Mouse (Mus musculus): ENCODE data around the gene Sh3gl3.

Gene Sh3gl3

GRCm38 (mm10) chr7:82235486-82235885 lies 61.8 kb downstream of the Sh3gl3 start:
- in situ Hi-C loops (cut with MboI) = no loop called here

GRCm38 (mm10) chr7:82236152-82236898 lies 62.7 kb downstream of the Sh3gl3 start:
- in situ Hi-C loops (cut with MboI) = no loop called here

GRCm38 (mm10) chr7:82236899-82237162 lies 63.2 kb downstream of the Sh3gl3 start:
- in situ Hi-C loops (cut with MboI) = no loop called here

- in situ Hi-C loops (cut with MboI) = no loop called here
Measured at GRCm38 (mm10) chr7:82240424-82241240, 67.0 kb downstream of the Sh3gl3 start.

- in situ Hi-C loops (cut with MboI) = no loop called here
Measured at GRCm38 (mm10) chr7:82244701-82245100, 71.1 kb downstream of the Sh3gl3 start.

GRCm38 (mm10) chr7:82248953-82249695 lies 75.5 kb downstream of the Sh3gl3 start:
- in situ Hi-C loops (cut with MboI) = no loop called here

- in situ Hi-C loops (cut with MboI) = loop anchor here (25.0 kb wide), 1 partner anchor 291 kb away; no protein-coding TSS in a partner anchor
Measured at GRCm38 (mm10) chr7:82253309-82253708, 79.7 kb downstream of the Sh3gl3 start.

GRCm38 (mm10) chr7:82256936-82257335 lies 83.3 kb downstream of the Sh3gl3 start:
- in situ Hi-C loops (cut with MboI) = loop anchor here (25.0 kb wide), 1 partner anchor 295 kb away; no protein-coding TSS in a partner anchor

- in situ Hi-C loops (cut with MboI) = loop anchor here (25.0 kb wide), 1 partner anchor 295 kb away; no protein-coding TSS in a partner anchor
Measured at GRCm38 (mm10) chr7:82257530-82257929, 83.9 kb downstream of the Sh3gl3 start.

- in situ Hi-C loops (cut with MboI) = loop anchor here (25.0 kb wide), 1 partner anchor 298 kb away; no protein-coding TSS in a partner anchor
Measured at GRCm38 (mm10) chr7:82260210-82260609, 86.6 kb downstream of the Sh3gl3 start.

GRCm38 (mm10) chr7:82263141-82263540 lies 89.5 kb downstream of the Sh3gl3 start:
- in situ Hi-C loops (cut with MboI) = loop anchor here (25.0 kb wide), 1 partner anchor 301 kb away; no protein-coding TSS in a partner anchor

GRCm38 (mm10) chr7:82264119-82264518 lies 90.5 kb downstream of the Sh3gl3 start:
- in situ Hi-C loops (cut with MboI) = loop anchor here (25.0 kb wide), 1 partner anchor 302 kb away; no protein-coding TSS in a partner anchor

- in situ Hi-C loops (cut with MboI) = loop anchor here (25.0 kb wide), 1 partner anchor 303 kb away; no protein-coding TSS in a partner anchor
Measured at GRCm38 (mm10) chr7:82265365-82265764, 91.7 kb downstream of the Sh3gl3 start.

GRCm38 (mm10) chr7:82269948-82270347 lies 96.3 kb downstream of the Sh3gl3 start:
- in situ Hi-C loops (cut with MboI) = loop anchor here (25.0 kb wide), 1 partner anchor 308 kb away; no protein-coding TSS in a partner anchor

GRCm38 (mm10) chr7:82271742-82272141 lies 98.1 kb downstream of the Sh3gl3 start:
- in situ Hi-C loops (cut with MboI) = loop anchor here (25.0 kb wide), 1 partner anchor 309 kb away; no protein-coding TSS in a partner anchor

GRCm38 (mm10) chr7:82272875-82273274 lies 99.2 kb downstream of the Sh3gl3 start:
- in situ Hi-C loops (cut with MboI) = loop anchor here (25.0 kb wide), 1 partner anchor 311 kb away; no protein-coding TSS in a partner anchor

- in situ Hi-C loops (cut with MboI) = loop anchor here (25.0 kb wide), 1 partner anchor 312 kb away; no protein-coding TSS in a partner anchor
Measured at GRCm38 (mm10) chr7:82274011-82274709, 100.5 kb downstream of the Sh3gl3 start.

GRCm38 (mm10) chr7:82274975-82275374 lies 101.3 kb downstream of the Sh3gl3 start:
- in situ Hi-C loops (cut with MboI) = loop anchor here (25.0 kb wide), 1 partner anchor 313 kb away; no protein-coding TSS in a partner anchor

- in situ Hi-C loops (cut with MboI) = no loop called here
Measured at GRCm38 (mm10) chr7:82275529-82276204, 102.0 kb downstream of the Sh3gl3 start.

- in situ Hi-C loops (cut with MboI) = no loop called here
Measured at GRCm38 (mm10) chr7:82282011-82282410, 108.4 kb downstream of the Sh3gl3 start.
